Mouse (Mus musculus): ENCODE results near the gene Kcnj12.

- TF ChIP-seq CTCF (IDR thresholded peaks at IDR 0.05): no peak
- no peak for TF ChIP-seq EP300 (IDR thresholded peaks at IDR 0.05)
These were observed 28.8 kb downstream of the Kcnj12 start for GRCm38 (mm10) chr11:61051151-61051550.
